Mouse (Mus musculus) neural tube, embryonic 13.5 days (tissue): ENCODE measurements around the gene Fbxo27. TPM values are rescaled to one million over a fixed set of nuclear protein-coding genes. Genes with fewer than 3 reads are reported as not detected.
A peak's percentile ranks its signal among the peaks of the same experiment; 100 is the strongest.
"Not testable (repeated sequence)": the region's sequence is repeated elsewhere in the genome, so short reads cannot be mapped to it uniquely, and the experiment has no call there.

ENCODE experiments used
- ATAC-seq: fragments of 200-750 bp; cut with Nextera tagmentation; 2 replicates; pipeline ENCODE4 v1.8.0; 2017; ENCODE audit warnings: low read depth, mild to moderate bottlenecking, moderate TSS enrichment, moderate library complexity
- H3K27ac ChIP-seq: fragments of 300-500 bp; sonication (generic); replicated peaks from 2 replicates; pipeline ENCODE4 v1.5.1; 2015; ENCODE audit warnings: moderate library complexity, mild to moderate bottlenecking, inconsistent platforms
- H3K27me3 ChIP-seq: fragments of 300-500 bp; sonication (generic); 2 replicates; pipeline ENCODE4 v1.6.1; 2015; ENCODE audit warnings: mild to moderate bottlenecking, inconsistent platforms
- H3K36me3 ChIP-seq: fragments of 300-500 bp; sonication (generic); 2 replicates; pipeline ENCODE4 v1.6.1; 2015; ENCODE audit warnings: mild to moderate bottlenecking, inconsistent platforms
- H3K4me1 ChIP-seq: fragments of 300-500 bp; sonication (generic); replicated peaks from 2 replicates; pipeline ENCODE4 v1.6.1; 2015; ENCODE audit warnings: inconsistent platforms
- H3K4me2 ChIP-seq: fragments of 300-500 bp; sonication (generic); 2 replicates; pipeline ENCODE4 v1.6.1; 2015; ENCODE audit warnings: inconsistent platforms, mild to moderate bottlenecking, moderate library complexity
- H3K4me3 ChIP-seq: fragments of 300-500 bp; sonication (generic); 2 replicates; pipeline ENCODE4 v1.5.1; 2015; ENCODE audit warnings: mild to moderate bottlenecking, inconsistent platforms
- H3K9ac ChIP-seq: fragments of 300-500 bp; sonication (generic); 2 replicates; pipeline ENCODE4 v1.6.1; 2015; ENCODE audit warnings: moderate library complexity, mild to moderate bottlenecking, inconsistent platforms
- H3K9me3 ChIP-seq: fragments of 300-500 bp; sonication (generic); 2 replicates; pipeline ENCODE4 v1.6.1; 2016; ENCODE audit warnings: inconsistent platforms
- WGBS: fragments of 180-500 bp; shearing (Covaris S2); methylation state at CpG from one replicate; pipeline ENCODE4 v1.1.7; 2015; 5-methylcytosine and 5-hydroxymethylcytosine counted together
- polyA plus RNA-seq: library from polyadenylated mRNA; unstranded; fragments of >200 nt; fragmentation: Nextera tagmentation; extraction: Ambion mirVana; gene quantifications from 2 replicates; pipeline ENCODE4 v1.2.1, GENCODE M21; 2015

Fbxo27 gene
- polyA plus RNA-seq: 4.8 and 6.5 TPM in 2 replicates

GRCm38 (mm10) chr7:28692545-28693320 is at the start of gene Fbxo27:
Fbxo27 (plus strand) TSS chr7:28692849.
- Histone ChIP-seq H3K9me3 (no peaks in the 10 kb centered on the region), H3K4me3 (peak within 1 kb of the TSS; percentile 58), H3K27me3 (peaks cover 29% of the 10 kb centered on the region), H3K27ac (no peak within 1 kb of the TSS; the same call in 1 of the 2 replicates), H3K4me2 (peak within 1 kb of the TSS; percentile 86), H3K36me3 (no peaks in the 10 kb centered on the region), H3K9ac (peak within 1 kb of the TSS; percentile 70), H3K4me1 (peaks cover 18% of the 10 kb centered on the region)
- ATAC-seq: peak; percentile 58; the same call in 1 of the 2 replicates
- WGBS: 29% methylated on average over 27 of the region's 30 CpGs

GRCm38 (mm10) chr7:28645366-28645765 is 47.3 kb upstream of the Fbxo27 start:
- Histone ChIP-seq H3K27me3 (no peaks in the 10 kb centered on the region), H3K36me3 (no peaks in the 10 kb centered on the region), H3K4me1 (no peaks in the 10 kb centered on the region), H3K9ac (no peak overlapping the region), H3K4me2 (no peak overlapping the region), H3K9me3 (no peaks in the 10 kb centered on the region), H3K4me3 (no peak overlapping the region), H3K27ac (no peak overlapping the region)
- 39% methylated on average over 6 of the region's 6 CpGs for WGBS
- no peak for ATAC-seq

- no peak for ATAC-seq
Observed at GRCm38 (mm10) chr7:28645947-28646475, 46.6 kb upstream of the Fbxo27 start.

GRCm38 (mm10) chr7:28647016-28647415 is 45.6 kb upstream of the Fbxo27 start:
- no peak for ATAC-seq
- WGBS: 62% methylated on average over 7 of the region's 7 CpGs
- Histone ChIP-seq H3K4me3 (no peak overlapping the region), H3K27ac (no peak overlapping the region), H3K9ac (no peak overlapping the region), H3K27me3 (no peaks in the 10 kb centered on the region), H3K4me2 (no peak overlapping the region), H3K4me1 (no peaks in the 10 kb centered on the region), H3K36me3 (no peaks in the 10 kb centered on the region), H3K9me3 (no peaks in the 10 kb centered on the region)

More at GRCm38 (mm10) chr7:28645947-28646475, 46.6 kb upstream of the Fbxo27 start:
- H3K27me3 ChIP-seq: no peaks in the 10 kb centered on the region
- H3K9ac ChIP-seq: no peak overlapping the region
- H3K9me3 ChIP-seq: no peaks in the 10 kb centered on the region
- no peaks in the 10 kb centered on the region for H3K36me3 ChIP-seq
- H3K4me2 ChIP-seq: no peak overlapping the region
- H3K27ac ChIP-seq: no peak overlapping the region
- no peak overlapping the region for H3K4me3 ChIP-seq
- H3K4me1 ChIP-seq: no peaks in the 10 kb centered on the region
- WGBS: 95% methylated on average over 2 of the region's 2 CpGs

GRCm38 (mm10) chr7:28651157-28651556 is 41.5 kb upstream of the Fbxo27 start:
- no peak overlapping the region for H3K4me3 ChIP-seq
- WGBS: 92% methylated on average over 2 of the region's 2 CpGs

GRCm38 (mm10) chr7:28656430-28656829 is 36.2 kb upstream of the Fbxo27 start:
- Histone ChIP-seq H3K36me3 (no peaks in the 10 kb centered on the region), H3K4me1 (no peaks in the 10 kb centered on the region), H3K27ac (no peak overlapping the region), H3K27me3 (no peaks in the 10 kb centered on the region), H3K9ac (no peak overlapping the region), H3K4me2 (no peak overlapping the region), H3K9me3 (no peaks in the 10 kb centered on the region), H3K4me3 (no peak overlapping the region)
- WGBS: 42% methylated on average over 4 of the region's 4 CpGs
- ATAC-seq: no peak

More at GRCm38 (mm10) chr7:28651157-28651556, 41.5 kb upstream of the Fbxo27 start:
- no peak overlapping the region for H3K9ac ChIP-seq
- H3K9me3 ChIP-seq: no peaks in the 10 kb centered on the region
- no peak overlapping the region for H3K27ac ChIP-seq
- no peaks in the 10 kb centered on the region for H3K27me3 ChIP-seq
- no peaks in the 10 kb centered on the region for H3K36me3 ChIP-seq
- no peaks in the 10 kb centered on the region for H3K4me1 ChIP-seq
- ATAC-seq: no peak
- no peak overlapping the region for H3K4me2 ChIP-seq

- Histone ChIP-seq H3K4me2 (peak overlapping the region; percentile 37), H3K9me3 (no peaks in the 10 kb centered on the region), H3K27me3 (no peaks in the 10 kb centered on the region), H3K36me3 (no peaks in the 10 kb centered on the region), H3K4me3 (peak overlapping the region; percentile 4; the same call in 1 of the 2 replicates), H3K27ac (0 out of 2 replicates have a peak overlapping the region, but pooled peaks have one; percentile 5), H3K9ac (peak overlapping the region; percentile 22; the same call in 1 of the 2 replicates), H3K4me1 (peaks cover 15% of the 10 kb centered on the region)
- peak; percentile 65; the same call in 1 of the 2 replicates for ATAC-seq
- WGBS: 29% methylated on average over 15 of the region's 15 CpGs
Observed at GRCm38 (mm10) chr7:28665620-28666579, 26.7 kb upstream of the Fbxo27 start.

GRCm38 (mm10) chr7:28671172-28671571 is 21.5 kb upstream of the Fbxo27 start:
- Histone ChIP-seq H3K4me1 (peaks cover 2% of the 10 kb centered on the region; the same call in 1 of the 2 replicates), H3K27me3 (no peaks in the 10 kb centered on the region), H3K4me2 (no peak overlapping the region), H3K9me3 (no peaks in the 10 kb centered on the region), H3K27ac (no peak overlapping the region), H3K4me3 (no peak overlapping the region), H3K36me3 (no peaks in the 10 kb centered on the region), H3K9ac (no peak overlapping the region)
- WGBS: 76% methylated on average over 4 of the region's 4 CpGs
- ATAC-seq: no peak

GRCm38 (mm10) chr7:28672276-28672675 is 20.4 kb upstream of the Fbxo27 start:
- Histone ChIP-seq H3K4me2 (no peak overlapping the region), H3K4me1 (no peaks in the 10 kb centered on the region), H3K27ac (no peak overlapping the region), H3K27me3 (no peaks in the 10 kb centered on the region), H3K9me3 (no peaks in the 10 kb centered on the region), H3K4me3 (no peak overlapping the region), H3K9ac (no peak overlapping the region), H3K36me3 (no peaks in the 10 kb centered on the region)
- 88% methylated on average over 5 of the region's 5 CpGs for WGBS
- ATAC-seq: no peak

- not testable (repeated sequence) for H3K4me3 ChIP-seq, H3K27ac ChIP-seq, ATAC-seq, H3K9ac ChIP-seq, H3K4me2 ChIP-seq, H3K4me1 ChIP-seq, H3K27me3 ChIP-seq, H3K9me3 ChIP-seq, H3K36me3 ChIP-seq
- 64% methylated on average over 5 of the region's 5 CpGs for WGBS
Observed at GRCm38 (mm10) chr7:28672786-28673185, 19.9 kb upstream of the Fbxo27 start.

- no peaks in the 10 kb centered on the region for H3K27me3 ChIP-seq
- no peak for ATAC-seq
- no peak overlapping the region for H3K27ac ChIP-seq
- no peak overlapping the region for H3K4me3 ChIP-seq
- 73% methylated on average over 9 of the region's 9 CpGs for WGBS
- no peaks in the 10 kb centered on the region for H3K36me3 ChIP-seq
- no peaks in the 10 kb centered on the region for H3K9me3 ChIP-seq
- no peaks in the 10 kb centered on the region for H3K4me1 ChIP-seq
- no peak overlapping the region for H3K9ac ChIP-seq
- H3K4me2 ChIP-seq: no peak overlapping the region
Observed at GRCm38 (mm10) chr7:28674994-28675393, 17.7 kb upstream of the Fbxo27 start.

GRCm38 (mm10) chr7:28675746-28676145 is 16.9 kb upstream of the Fbxo27 start:
- WGBS: 41% methylated on average over 11 of the region's 11 CpGs
- Histone ChIP-seq H3K9ac (no peak overlapping the region), H3K27me3 (no peaks in the 10 kb centered on the region), H3K4me3 (no peak overlapping the region), H3K27ac (no peak overlapping the region), H3K9me3 (no peaks in the 10 kb centered on the region), H3K4me1 (no peaks in the 10 kb centered on the region), H3K36me3 (no peaks in the 10 kb centered on the region), H3K4me2 (no peak overlapping the region)
- no peak for ATAC-seq
